Mouse (Mus musculus) midbrain, embryonic 10.5 days (tissue): ENCODE measurements at regions not wholly inside any gene's neighbourhood (a gene's known extent, or its start where the extent isn't known, plus 50 kb on each side); places are given as distances from the start of the nearest gene placed in this dataset.
"Not testable (repeated sequence)": the region's sequence is repeated elsewhere in the genome, so short reads cannot be mapped to it uniquely, and the experiment has no call there.

Experiments used
- DNase-seq: peaks from one replicate; pipeline ENCODE4 v3.0.0-alpha.2; 2017; ENCODE audit warnings: low spot score
- H3K27ac ChIP-seq: fragments of 300-500 bp; sonication (generic); replicated peaks from 2 replicates; pipeline ENCODE4 v1.5.1; 2016; ENCODE audit warnings: mild to moderate bottlenecking
- H3K27me3 ChIP-seq: fragments of 300-500 bp; sonication (generic); 2 replicates; pipeline ENCODE4 v1.6.1; 2016; ENCODE audit warnings: low read depth, mild to moderate bottlenecking; ENCODE audit not compliant: poor library complexity, severe bottlenecking
- H3K36me3 ChIP-seq: fragments of 300-500 bp; sonication (generic); 2 replicates; pipeline ENCODE4 v1.6.1; 2016; ENCODE audit warnings: mild to moderate bottlenecking, moderate library complexity
- H3K4me1 ChIP-seq: fragments of 300-500 bp; sonication (generic); 2 replicates; pipeline ENCODE4 v1.6.1; 2016
- H3K4me3 ChIP-seq: fragments of 300-500 bp; sonication (generic); 2 replicates; pipeline ENCODE4 v1.5.1; 2016; ENCODE audit warnings: mild to moderate bottlenecking, moderate library complexity
- H3K9me3 ChIP-seq: fragments of 300-500 bp; sonication (generic); replicated peaks from 2 replicates; pipeline ENCODE4 v1.6.1; 2016; ENCODE audit warnings: mild to moderate bottlenecking
- WGBS: fragments of 180-500 bp; shearing (Covaris S2); methylation state at CpG from one replicate; pipeline ENCODE4 v1.1.7; 2016; 5-methylcytosine and 5-hydroxymethylcytosine counted together

DNA sequence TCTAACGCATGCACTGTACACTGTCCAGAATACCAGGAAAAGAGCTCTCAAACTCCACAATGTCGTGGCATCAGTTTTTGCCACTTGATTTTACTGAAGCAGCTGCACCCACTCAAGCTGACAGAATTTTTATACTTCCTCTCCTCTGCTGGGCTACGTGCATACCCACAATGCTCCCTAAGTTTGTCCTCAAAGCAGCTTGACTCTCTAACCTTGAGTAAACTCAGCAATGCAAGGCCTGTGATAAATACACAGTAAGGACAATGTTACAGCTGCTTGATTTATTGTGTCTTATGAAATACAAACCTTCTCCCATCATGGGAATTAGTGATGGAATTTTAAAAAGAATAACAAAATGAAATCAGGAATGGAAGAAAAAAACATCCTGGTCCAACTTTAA is 129.7 kb downstream of the Trmt11 start:
- Histone ChIP-seq H3K27ac (no peak overlapping the region), H3K36me3 (no peaks in the 10 kb centered on the region), H3K27me3 (no peaks in the 10 kb centered on the region), H3K9me3 (no peaks in the 10 kb centered on the region), H3K4me1 (no peaks in the 10 kb centered on the region), H3K4me3 (no peak overlapping the region)
- WGBS: 87% methylated on average over 3 of the region's 3 CpGs
- DNase-seq: no peak

DNA sequence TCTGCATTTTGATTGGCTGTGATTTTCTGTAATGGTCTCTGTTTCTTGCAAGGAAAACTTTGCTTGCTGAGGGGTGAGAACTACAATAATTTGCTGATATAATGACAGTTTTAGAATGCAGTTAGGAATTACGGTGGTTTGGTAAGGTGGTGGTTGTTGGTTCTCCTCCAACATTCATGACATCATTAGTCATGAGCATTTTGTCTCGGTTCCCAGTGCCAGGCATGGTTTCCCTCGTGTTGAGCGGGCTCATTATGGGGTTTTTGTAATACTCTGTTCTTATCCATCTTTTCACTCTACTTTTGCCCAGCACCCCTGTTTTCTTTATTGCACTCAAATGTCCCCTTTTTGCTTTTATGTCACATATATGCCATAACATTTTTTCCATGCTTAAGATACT is 149.9 kb downstream of the Trmt11 start:
- DNase-seq: no peak
- Histone ChIP-seq H3K4me3 (no peak overlapping the region), H3K9me3 (no peaks in the 10 kb centered on the region), H3K27ac (no peak overlapping the region), H3K36me3 (no peaks in the 10 kb centered on the region), H3K4me1 (no peaks in the 10 kb centered on the region), H3K27me3 (no peaks in the 10 kb centered on the region)
- WGBS: 93% methylated on average over 4 of the region's 4 CpGs

DNA sequence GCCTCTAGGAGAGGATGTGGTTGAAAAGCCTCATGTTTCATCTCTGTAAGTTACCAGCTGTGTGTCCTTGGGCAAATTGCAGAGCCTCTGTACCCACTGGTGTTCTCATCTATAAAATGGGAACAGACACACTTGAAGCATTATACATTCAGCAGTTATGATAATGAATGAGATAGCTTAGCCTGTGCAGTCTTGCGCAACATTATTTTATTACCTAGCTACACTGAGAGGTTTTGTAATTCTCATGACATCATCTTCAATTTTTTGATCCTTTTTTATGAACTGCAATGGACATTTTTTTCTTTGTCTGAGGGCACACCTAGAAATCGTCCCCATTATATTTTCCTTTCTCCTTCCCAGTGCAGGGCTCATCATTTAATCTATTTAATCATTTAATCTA is 153.5 kb downstream of the Trmt11 start:
- H3K36me3 ChIP-seq: no peaks in the 10 kb centered on the region
- H3K4me1 ChIP-seq: no peaks in the 10 kb centered on the region
- no peaks in the 10 kb centered on the region for H3K9me3 ChIP-seq
- no peaks in the 10 kb centered on the region for H3K27me3 ChIP-seq
- no peak for DNase-seq
- H3K4me3 ChIP-seq: no peak overlapping the region
- WGBS: 92% methylated on average over 2 of the region's 2 CpGs
- no peak overlapping the region for H3K27ac ChIP-seq

DNA sequence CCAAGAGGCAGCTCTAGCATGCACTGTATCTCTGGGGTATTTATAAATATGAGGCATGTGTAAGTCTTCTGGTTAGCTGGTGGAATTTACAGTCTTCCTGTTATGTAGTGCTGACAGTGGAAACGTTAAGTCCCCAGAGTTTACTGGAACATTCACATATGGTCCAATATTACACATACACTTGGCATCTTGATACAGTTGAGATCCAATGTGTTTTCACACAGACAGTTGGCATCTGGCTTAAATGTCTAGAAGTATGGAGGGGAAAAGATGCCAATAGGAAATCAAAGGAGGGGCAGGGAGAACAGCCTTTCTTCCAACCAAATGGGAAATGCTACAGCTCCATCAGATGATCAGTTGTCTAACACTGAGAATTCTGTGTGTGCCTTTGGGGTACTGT is 154.0 kb downstream of the Trmt11 start:
- Histone ChIP-seq H3K27ac (no peak overlapping the region), H3K9me3 (no peaks in the 10 kb centered on the region), H3K27me3 (no peaks in the 10 kb centered on the region), H3K4me1 (no peaks in the 10 kb centered on the region), H3K4me3 (no peak overlapping the region), H3K36me3 (no peaks in the 10 kb centered on the region)
- no peak for DNase-seq
- 91% methylated on average over 1 of the region's 1 CpGs for WGBS

DNA sequence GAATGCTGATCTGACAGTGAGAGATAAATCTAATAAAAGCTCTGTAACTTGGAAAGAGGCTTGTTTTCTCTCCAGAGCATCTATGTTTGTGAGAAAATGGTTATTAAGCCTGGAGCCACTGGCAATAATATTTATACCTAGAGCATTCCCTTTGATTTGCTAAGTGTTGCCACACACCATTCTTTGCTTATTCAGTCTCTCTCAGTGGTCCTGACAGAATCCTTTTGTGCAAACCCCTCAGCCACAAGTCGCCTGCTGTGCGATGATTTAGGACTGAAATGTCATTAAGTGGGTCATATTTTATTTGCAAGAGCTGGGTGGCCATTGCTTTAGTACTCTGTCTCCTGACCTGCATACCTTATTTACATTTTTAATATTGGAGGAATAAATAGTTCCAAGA is 160.7 kb downstream of the Trmt11 start:
- H3K27ac ChIP-seq: no peak overlapping the region
- 42% methylated on average over 2 of the region's 2 CpGs for WGBS
- DNase-seq: no peak

DNA sequence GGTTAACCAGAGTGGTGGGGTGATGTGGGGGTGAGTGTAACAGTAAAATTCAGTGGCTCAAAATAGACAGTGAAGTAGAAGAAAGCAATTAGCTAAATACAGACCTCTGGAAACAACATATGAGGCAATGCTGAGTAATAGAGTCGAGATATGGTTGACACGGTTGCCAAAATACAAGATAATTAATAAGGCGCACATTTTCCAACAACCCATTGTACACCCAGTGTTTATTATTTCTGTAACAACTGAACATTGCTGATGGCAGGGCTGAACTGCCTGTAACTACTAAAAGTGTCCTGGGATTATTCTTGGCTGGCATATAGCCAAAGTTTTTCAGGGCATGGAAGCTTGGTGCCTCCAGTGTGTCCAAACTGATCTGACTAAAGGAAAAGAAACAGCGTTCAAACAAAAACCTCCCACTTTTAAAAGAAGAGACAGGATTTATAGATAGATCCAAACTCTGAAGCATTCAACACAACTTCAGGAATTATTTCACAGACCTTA is 174.1 kb downstream of the Trmt11 start:
- H3K4me1 ChIP-seq: peaks cover 3% of the 10 kb centered on the region; the same call in 1 of the 2 replicates
- DNase-seq: no peak
- H3K27ac ChIP-seq: no peak overlapping the region
- H3K9me3 ChIP-seq: no peaks in the 10 kb centered on the region
- H3K4me3 ChIP-seq: no peak overlapping the region
- WGBS: 94% methylated on average over 4 of the region's 4 CpGs
- H3K36me3 ChIP-seq: no peaks in the 10 kb centered on the region
- no peaks in the 10 kb centered on the region for H3K27me3 ChIP-seq

More for the DNA sequence above, 160.7 kb downstream of the Trmt11 start:
- Histone ChIP-seq H3K9me3 (no peaks in the 10 kb centered on the region), H3K36me3 (no peaks in the 10 kb centered on the region), H3K27me3 (no peaks in the 10 kb centered on the region), H3K4me3 (no peak overlapping the region), H3K4me1 (peaks cover 12% of the 10 kb centered on the region)

DNA sequence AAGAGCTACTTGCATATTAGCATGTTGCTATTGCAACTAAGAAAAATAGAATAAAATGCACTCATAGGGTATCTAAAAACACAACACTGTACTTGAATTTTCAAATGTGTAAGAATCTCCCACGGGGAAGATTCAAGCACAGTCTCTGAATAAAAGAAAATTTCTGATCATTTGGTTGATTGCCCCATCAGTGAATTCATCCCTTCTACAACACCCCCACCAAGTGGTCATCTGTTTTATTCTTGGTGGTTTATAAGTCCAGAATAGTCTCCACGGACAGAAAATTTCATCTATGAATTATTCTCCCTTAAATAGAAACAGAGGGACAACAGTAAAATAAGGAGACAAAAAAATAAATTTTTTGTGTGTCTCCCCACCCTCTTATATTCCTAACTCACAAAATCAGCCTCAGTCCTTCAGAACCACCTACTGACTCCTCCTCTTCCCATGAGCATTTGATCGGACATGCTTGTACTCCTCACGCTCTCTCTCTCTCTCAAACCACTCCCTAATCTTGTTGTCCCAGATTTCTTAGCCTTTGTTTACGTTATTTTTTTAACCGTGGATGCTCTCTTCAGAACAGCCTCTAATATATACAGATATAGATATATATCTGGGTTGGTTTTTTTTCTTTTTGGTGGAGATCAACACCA is 181.0 kb downstream of the Trmt11 start:
- peaks cover 3% of the 10 kb centered on the region; the same call in 1 of the 2 replicates for H3K4me1 ChIP-seq
- no peak overlapping the region for H3K4me3 ChIP-seq
- no peaks in the 10 kb centered on the region for H3K27me3 ChIP-seq
- no peak for DNase-seq
- H3K36me3 ChIP-seq: no peaks in the 10 kb centered on the region
- no peaks in the 10 kb centered on the region for H3K9me3 ChIP-seq
- 55% methylated on average over 6 of the region's 6 CpGs for WGBS
- no peak overlapping the region for H3K27ac ChIP-seq

DNA sequence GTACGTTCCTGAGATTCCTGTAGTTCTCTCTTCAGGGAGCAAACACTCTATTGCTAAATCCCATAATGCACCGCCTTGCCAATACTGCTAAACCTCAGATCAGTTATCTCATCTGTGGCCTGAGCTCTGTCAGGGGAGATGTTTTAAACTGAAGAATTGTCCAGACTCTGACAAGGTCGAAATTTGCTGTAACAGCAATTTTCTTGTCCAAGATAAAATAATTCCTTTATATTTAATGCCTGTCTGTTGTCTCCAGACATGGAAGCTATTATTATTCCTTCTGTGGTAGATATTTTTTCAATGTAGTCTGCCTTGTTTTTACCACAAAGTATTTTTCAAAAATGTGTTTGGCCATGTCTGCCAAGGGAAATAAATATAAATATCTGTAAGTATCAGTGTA is 184.2 kb downstream of the Trmt11 start:
- Histone ChIP-seq H3K9me3 (no peaks in the 10 kb centered on the region), H3K4me3 (no peak overlapping the region), H3K27me3 (peaks cover 9% of the 10 kb centered on the region; the same call in 1 of the 2 replicates), H3K27ac (no peak overlapping the region), H3K4me1 (no peaks in the 10 kb centered on the region), H3K36me3 (no peaks in the 10 kb centered on the region)
- WGBS: 83% methylated on average over 3 of the region's 3 CpGs
- no peak for DNase-seq

DNA sequence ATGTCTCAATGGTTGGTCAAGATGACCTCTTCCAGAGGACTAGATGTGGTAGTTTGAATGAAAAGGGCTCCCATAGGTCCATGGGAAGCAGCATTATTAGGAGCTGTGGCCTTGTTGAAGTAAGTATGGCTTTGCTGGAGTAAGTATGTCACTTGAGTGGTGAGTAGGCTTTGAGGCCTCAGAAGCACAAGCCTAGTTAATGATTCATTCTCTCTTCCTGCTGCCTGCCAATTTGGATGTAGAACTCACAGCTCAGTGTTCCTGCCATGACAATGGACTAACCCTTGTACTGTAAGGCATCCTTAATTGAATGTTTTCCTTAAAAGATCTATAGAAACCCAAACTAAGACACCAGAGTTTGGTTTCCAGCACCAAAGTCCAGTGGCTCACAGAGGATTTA is 188.8 kb downstream of the Trmt11 start:
- Histone ChIP-seq H3K4me3 (no peak overlapping the region), H3K36me3 (no peaks in the 10 kb centered on the region), H3K27ac (no peak overlapping the region), H3K27me3 (peaks cover 40% of the 10 kb centered on the region), H3K4me1 (no peaks in the 10 kb centered on the region), H3K9me3 (no peaks in the 10 kb centered on the region)
- DNase-seq: no peak

DNA sequence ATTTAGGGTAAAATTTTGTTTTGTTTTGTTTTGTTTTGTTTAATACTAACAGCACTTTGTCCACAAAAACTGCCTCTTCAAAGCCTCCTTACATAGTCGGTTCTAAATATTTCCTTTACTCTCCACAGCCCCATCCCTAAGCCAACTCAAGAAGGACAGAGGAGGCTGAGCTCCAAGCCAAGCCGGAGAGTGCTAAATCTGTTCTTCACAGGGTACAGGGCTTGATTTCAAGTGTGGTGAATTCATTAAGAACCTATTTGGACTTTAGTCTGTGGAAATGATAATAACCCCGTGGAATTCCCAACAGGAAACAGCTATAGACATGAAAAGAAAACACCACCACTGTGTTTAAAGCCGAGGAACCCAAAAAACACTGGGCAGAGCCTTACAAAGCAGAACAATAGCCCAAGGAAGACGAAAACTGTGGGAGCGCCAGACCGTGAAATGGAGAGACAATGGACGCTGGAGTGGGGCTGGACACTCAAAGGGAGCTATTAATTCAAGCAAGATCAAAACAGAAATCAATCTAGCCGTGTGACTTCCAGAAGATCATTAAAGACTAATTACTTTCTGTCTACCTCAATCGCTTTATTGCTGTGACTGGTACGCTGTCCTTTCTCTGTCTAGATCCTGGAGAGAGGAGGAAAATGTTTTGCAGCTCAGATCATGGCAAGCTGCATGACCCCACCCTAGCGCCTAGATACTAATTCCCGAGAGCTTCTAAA is 194.7 kb downstream of the Trmt11 start:
- Histone ChIP-seq H3K4me1 (peaks cover 13% of the 10 kb centered on the region), H3K27me3 (peaks cover 68% of the 10 kb centered on the region), H3K27ac (peak overlapping the region; percentile 61), H3K9me3 (no peaks in the 10 kb centered on the region), H3K36me3 (no peaks in the 10 kb centered on the region), H3K4me3 (peak overlapping the region; percentile 17)
- WGBS: 20% methylated on average over 13 of the region's 13 CpGs
- peak; percentile 79 for DNase-seq

DNA sequence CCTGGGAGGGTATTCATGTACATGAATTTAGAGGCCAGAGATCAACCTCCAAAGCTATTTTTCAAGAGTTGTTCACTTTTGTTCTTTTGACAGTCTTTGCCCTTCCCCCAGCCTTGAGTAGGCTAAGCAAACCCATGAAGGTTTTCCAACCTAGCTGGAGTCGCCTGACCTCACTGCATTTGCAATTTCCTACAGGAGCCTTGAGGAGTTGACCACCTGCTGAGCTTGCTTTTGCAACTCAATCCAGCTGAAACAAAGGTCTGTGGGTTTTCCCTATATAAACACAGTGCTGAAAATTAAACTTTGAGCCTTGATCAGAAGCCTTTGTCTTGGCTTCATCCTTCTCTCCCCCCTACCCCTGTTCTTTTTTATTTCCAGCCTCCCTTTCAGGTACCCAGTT is 170.2 kb upstream of the Cenpw start:
- 18% methylated on average over 1 of the region's 1 CpGs for WGBS
- Histone ChIP-seq H3K9me3 (no peaks in the 10 kb centered on the region), H3K27me3 (no peaks in the 10 kb centered on the region), H3K4me3 (no peak overlapping the region), H3K4me1 (no peaks in the 10 kb centered on the region), H3K27ac (no peak overlapping the region), H3K36me3 (no peaks in the 10 kb centered on the region)
- no peak for DNase-seq

DNA sequence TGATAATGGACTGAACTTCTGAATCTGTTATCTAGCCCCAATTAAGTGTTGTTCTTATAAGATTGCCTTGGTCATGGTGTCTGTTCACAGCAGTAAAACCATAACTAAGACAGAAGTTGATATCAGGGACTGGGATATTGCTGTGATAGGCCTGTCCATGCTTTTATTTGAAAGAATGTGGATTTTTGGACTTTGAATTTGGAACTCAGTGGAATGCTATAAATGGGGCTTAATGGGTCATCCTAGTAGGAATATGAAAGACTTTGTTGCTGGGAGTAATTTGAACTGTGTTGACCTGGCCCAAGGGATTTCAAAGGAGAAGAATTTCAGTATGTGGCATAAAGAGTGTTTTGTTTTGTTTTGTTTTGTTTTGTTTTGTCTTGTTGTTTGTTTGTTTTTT is 160.5 kb upstream of the Cenpw start:
- not testable (repeated sequence) for H3K4me1 ChIP-seq, H3K9me3 ChIP-seq, H3K4me3 ChIP-seq, H3K27me3 ChIP-seq, DNase-seq, H3K36me3 ChIP-seq, H3K27ac ChIP-seq

DNA sequence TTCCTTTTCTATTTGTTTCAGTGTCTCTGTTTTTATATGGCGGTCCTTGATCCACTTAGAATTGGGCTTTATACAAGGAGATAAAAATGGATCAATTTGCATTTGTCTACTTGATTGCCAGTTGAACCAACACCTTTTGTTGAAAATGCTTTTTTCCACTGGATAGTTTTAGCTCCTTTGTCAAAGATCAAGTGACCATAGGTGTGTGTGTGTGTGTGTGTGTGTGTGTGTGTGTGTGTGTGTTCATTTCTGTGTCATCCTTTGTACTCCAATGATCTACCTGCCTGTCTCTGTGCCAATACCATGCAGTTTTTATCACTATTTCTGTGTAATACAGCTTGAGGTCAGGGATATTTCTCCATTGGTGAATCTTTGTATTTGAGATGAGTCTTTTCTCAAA is 158.7 kb upstream of the Cenpw start:
- H3K36me3 ChIP-seq: no peaks in the 10 kb centered on the region
- H3K27ac ChIP-seq: no peak overlapping the region
- DNase-seq: no peak
- no peaks in the 10 kb centered on the region for H3K4me1 ChIP-seq
- 94% methylated on average over 1 of the region's 1 CpGs for WGBS
- H3K9me3 ChIP-seq: no peaks in the 10 kb centered on the region
- H3K4me3 ChIP-seq: no peak overlapping the region
- H3K27me3 ChIP-seq: no peaks in the 10 kb centered on the region
